Mouse (Mus musculus) limb, embryonic 14.5 days (tissue): ENCODE results near the gene Msl1. TPM values are rescaled to one million over a fixed set of nuclear protein-coding genes. Genes with fewer than 3 reads are reported as not detected.
A peak's percentile ranks its signal among the peaks of the same experiment; 100 is the strongest.

Experiments
- ATAC-seq: fragments of 200-750 bp; cut with Nextera tagmentation; 2 replicates; pipeline ENCODE4 v1.8.0; 2017; ENCODE audit warnings: low read depth, moderate number of reproducible peaks, moderate TSS enrichment; ENCODE audit not compliant: low FRiP score
- DNase-seq: peaks from one replicate; pipeline ENCODE4 v3.0.0-alpha.2; 2015; ENCODE audit warnings: low spot score
- H3K27ac ChIP-seq: fragments of 300-500 bp; sonication (generic); replicated peaks from 2 replicates; pipeline ENCODE4 v1.5.1; 2014; ENCODE audit warnings: low read depth, mild to moderate bottlenecking, low read length, moderate library complexity, mixed read lengths
- H3K27me3 ChIP-seq: fragments of 300-500 bp; sonication (generic); 2 replicates; pipeline ENCODE4 v1.6.1; 2014; ENCODE audit warnings: low read length, mixed read lengths; ENCODE audit not compliant: control insufficient read depth, insufficient read depth
- H3K36me3 ChIP-seq: fragments of 300-500 bp; sonication (generic); 2 replicates; pipeline ENCODE4 v1.6.1; 2014; ENCODE audit warnings: mild to moderate bottlenecking, low read length, moderate library complexity, mixed read lengths; ENCODE audit not compliant: control insufficient read depth, insufficient read depth
- H3K4me1 ChIP-seq: fragments of 300-500 bp; sonication (generic); 2 replicates; pipeline ENCODE4 v1.6.1; 2014; ENCODE audit warnings: antibody characterized with exemption, low read length, mixed read lengths; ENCODE audit not compliant: control insufficient read depth, insufficient read depth
- H3K4me2 ChIP-seq: fragments of 300-500 bp; sonication (generic); replicated peaks from 2 replicates; pipeline ENCODE4 v1.6.1; 2014; ENCODE audit warnings: low read depth, mild to moderate bottlenecking, low read length, moderate library complexity; ENCODE audit not compliant: severe bottlenecking
- H3K4me3 ChIP-seq: fragments of 300-500 bp; sonication (generic); replicated peaks from 2 replicates; pipeline ENCODE4 v1.5.1; 2014; ENCODE audit warnings: low read length
- H3K9ac ChIP-seq: fragments of 300-500 bp; sonication (generic); 2 replicates; pipeline ENCODE4 v1.6.1; 2014; ENCODE audit warnings: mild to moderate bottlenecking, low read depth, low read length, moderate library complexity; ENCODE audit not compliant: severe bottlenecking
- H3K9me3 ChIP-seq: fragments of 300-500 bp; sonication (generic); 2 replicates; pipeline ENCODE4 v1.6.1; 2016; ENCODE audit warnings: low read length; ENCODE audit not compliant: control insufficient read depth
- POLR2A ChIP-seq: fragments of 200-500 bp; IDR thresholded peaks from 2 replicates; pipeline ENCODE4 v1.8.0; 2012; ENCODE audit warnings: inconsistent platforms, mild to moderate bottlenecking, moderate library complexity, borderline replicate concordance; ENCODE audit not compliant: insufficient read depth, insufficient read length; ENCODE audit errors: extremely low read depth
- WGBS: fragments of 180-500 bp; shearing (Covaris S2); extraction: QIAGEN DNeasy Blood & Tissue Kit; methylation state at CpG from one replicate; pipeline ENCODE4 v1.1.7; 2014; 5-methylcytosine and 5-hydroxymethylcytosine counted together
- polyA plus RNA-seq, 2 experiments: library from polyadenylated mRNA; depleted of rRNA in 1 of 2; stranded (reverse) in 1 of 2; unstranded in 1 of 2; fragments of >200 nt; fragmentation: Nextera tagmentation in 1 of 2; extraction: Ambion mirVana in 1 of 2; gene quantifications; 2 replicates each; pipeline versions ENCODE4 v1.2.1 to v1.2.3; 2012 to 2014

Msl1 gene
- polyA plus RNA-seq, 2 experiments, result 19.8 to 81.1 TPM

- Histone ChIP-seq H3K27ac (no peak overlapping the region), H3K4me3 (no peak overlapping the region), H3K9ac (no peak overlapping the region), H3K4me2 (no peak overlapping the region), H3K36me3 (peaks cover 44% of the 10 kb centered on the region), H3K9me3 (no peaks in the 10 kb centered on the region), H3K4me1 (peaks cover 62% of the 10 kb centered on the region), H3K27me3 (no peaks in the 10 kb centered on the region)
- DNase-seq, result no peak
- 86% methylated on average over 10 of the region's 10 CpGs for WGBS
- no peak for ATAC-seq
- no peak for TF ChIP-seq POLR2A
These were observed 42.7 kb upstream of the Msl1 start for GRCm38 (mm10) chr11:98752562-98753140.

GRCm38 (mm10) chr11:98753264-98753663, 42.1 kb upstream of the Msl1 start:
- DNase-seq, result no peak
- Histone ChIP-seq H3K9ac (no peak overlapping the region), H3K4me1 (peaks cover 56% of the 10 kb centered on the region), H3K27me3 (no peaks in the 10 kb centered on the region), H3K4me3 (no peak overlapping the region), H3K36me3 (peaks cover 46% of the 10 kb centered on the region), H3K27ac (no peak overlapping the region), H3K4me2 (no peak overlapping the region), H3K9me3 (no peaks in the 10 kb centered on the region)
- WGBS, result 92% methylated on average over 5 of the region's 5 CpGs
- ATAC-seq, result no peak
- TF ChIP-seq POLR2A, result no peak

- Histone ChIP-seq H3K4me3 (no peak overlapping the region), H3K27me3 (no peaks in the 10 kb centered on the region), H3K9ac (no peak overlapping the region), H3K4me1 (peaks cover 47% of the 10 kb centered on the region), H3K36me3 (peaks cover 48% of the 10 kb centered on the region), H3K4me2 (no peak overlapping the region), H3K9me3 (no peaks in the 10 kb centered on the region), H3K27ac (0 out of 2 replicates have a peak overlapping the region, but pooled peaks have one; percentile 26)
- DNase-seq (no peak), ATAC-seq (no peak)
- no peak for TF ChIP-seq POLR2A
- WGBS, result 62% methylated on average over 9 of the region's 9 CpGs
These were observed 41.1 kb upstream of the Msl1 start for GRCm38 (mm10) chr11:98754151-98754620.

GRCm38 (mm10) chr11:98754621-98755181, 40.6 kb upstream of the Msl1 start:
- ATAC-seq, result peak; percentile 45; the same call in 1 of the 2 replicates
- H3K4me2 ChIP-seq, result no peak overlapping the region
- H3K36me3 ChIP-seq, result peaks cover 51% of the 10 kb centered on the region
- peaks cover 42% of the 10 kb centered on the region for H3K4me1 ChIP-seq
- H3K27me3 ChIP-seq, result no peaks in the 10 kb centered on the region
- no peak overlapping the region for H3K4me3 ChIP-seq
- no peak for DNase-seq
- H3K27ac ChIP-seq, result 0 out of 2 replicates have a peak overlapping the region, but pooled peaks have one; percentile 26
- no peaks in the 10 kb centered on the region for H3K9me3 ChIP-seq
- WGBS, result 29% methylated on average over 7 of the region's 7 CpGs
- TF ChIP-seq POLR2A, result no peak
- no peak overlapping the region for H3K9ac ChIP-seq

- no peak for DNase-seq
- Histone ChIP-seq H3K27ac (no peak overlapping the region), H3K36me3 (peaks cover 59% of the 10 kb centered on the region), H3K4me1 (peaks cover 30% of the 10 kb centered on the region), H3K4me3 (no peak overlapping the region), H3K9ac (no peak overlapping the region), H3K27me3 (no peaks in the 10 kb centered on the region), H3K4me2 (no peak overlapping the region), H3K9me3 (no peaks in the 10 kb centered on the region)
- TF ChIP-seq POLR2A, result no peak
- WGBS, result 93% methylated on average over 6 of the region's 6 CpGs
- no peak for ATAC-seq
These were observed 39.5 kb upstream of the Msl1 start for GRCm38 (mm10) chr11:98755726-98756380.
